Mouse (Mus musculus): ENCODE measurements around the gene Gpr171.

DNA sequence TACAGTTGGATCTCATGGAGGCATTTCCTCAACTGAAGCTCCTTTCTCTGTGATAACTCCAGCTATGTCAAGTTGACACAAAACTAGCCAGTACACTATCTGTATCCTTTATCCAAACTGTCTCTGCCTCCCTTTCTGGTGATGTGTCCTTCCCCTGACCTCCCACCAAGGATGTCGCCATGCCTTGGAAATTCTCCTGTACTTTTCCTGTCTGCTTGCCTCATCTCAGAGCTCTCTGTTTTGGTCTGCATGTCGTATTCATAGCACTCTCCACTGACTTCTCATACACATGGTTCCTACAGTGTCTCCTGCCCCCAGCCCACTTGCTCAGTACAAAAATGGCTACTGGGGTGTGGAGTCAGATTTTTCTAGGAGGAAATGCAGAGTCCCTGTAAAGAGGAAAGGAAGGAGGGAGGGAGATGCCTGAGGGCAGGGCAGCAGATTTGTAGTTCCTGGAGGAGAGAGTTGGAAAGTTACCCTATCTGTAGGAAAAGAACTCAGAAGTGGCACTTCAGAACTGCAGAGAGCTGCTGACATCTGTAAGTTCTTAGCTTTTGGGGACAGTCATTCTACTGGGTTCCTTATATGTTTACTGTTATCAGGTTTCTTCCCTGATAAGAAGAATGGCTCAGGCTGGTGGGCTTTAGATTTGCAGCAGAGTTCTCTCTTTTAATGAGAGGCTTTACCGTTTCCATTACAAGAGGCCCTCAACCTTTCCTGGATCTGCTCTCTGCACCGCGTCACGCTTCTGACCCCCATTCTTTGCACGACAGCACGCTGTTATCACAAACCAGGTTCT, 40.1 kb upstream of the Gpr171 start:
- no peak for TF ChIP-seq POLR2A (IDR thresholded peaks at IDR 0.05; ENCODE audit: borderline replicate concordance, extremely low read depth, insufficient read depth, insufficient read length, poor library complexity, severe bottlenecking)
- no peak for TF ChIP-seq CTCF (IDR thresholded peaks at IDR 0.05; ENCODE audit: borderline replicate concordance, extremely low read depth, insufficient read depth, insufficient read length)
